Comparison of ENCODE assay signal across 23 mouse cellular contexts in the genomic region with DNA sequence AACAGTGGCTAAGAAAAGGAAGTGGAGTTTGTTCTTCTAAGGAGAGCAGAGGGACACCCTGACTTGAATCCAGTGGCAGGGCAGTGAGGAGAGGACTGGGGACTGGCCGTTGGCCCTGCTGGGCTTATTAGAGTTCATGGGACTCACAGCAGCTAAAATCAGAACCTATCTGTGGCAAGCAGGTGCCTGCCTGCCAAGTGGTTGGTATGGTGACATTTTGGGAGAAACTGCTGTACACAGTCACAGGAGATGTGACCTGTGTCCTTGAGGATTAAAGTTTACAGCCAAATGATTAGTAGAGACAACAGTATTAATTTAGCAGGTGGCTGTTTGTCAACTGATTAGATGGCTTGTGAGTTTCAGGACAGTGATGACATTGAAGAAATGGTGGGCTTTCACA. TPM values are rescaled to one million over a fixed set of nuclear protein-coding genes. Genes with fewer than 3 reads are reported as not detected.
A peak's percentile ranks its signal among the peaks of the same experiment; 100 is the strongest.
DNase-seq lines count a peak whose midpoint lies in the region; ATAC-seq lines count a peak whose summit lies in the region.
"Had no signal": no experiment of that assay in that cellular context is flagged by ENCODE, and none has a peak within 500 bp of the region (broad histone marks: within the 10 kb centered on the region; RNA-seq: fewer than 3 reads in every experiment).

No protein-coding gene starts in this region.

- H3K27me3 ChIP-seq in heart, embryonic 11.5 days (ENCODE audit: control insufficient read depth, insufficient read depth, low read length) = no peaks in the 10 kb centered on the region
- H3K27me3 ChIP-seq in embryonic facial prominence, embryonic 12.5 days = no peaks in the 10 kb centered on the region
- H3K27me3 ChIP-seq: forebrain, embryonic 15.5 days; limb, embryonic 15.5 days; neural tube, embryonic 12.5 days had no signal

- peaks cover 8% of the 10 kb centered on the region; the same call in 1 of the 2 replicates for H3K36me3 ChIP-seq in heart, embryonic 11.5 days (ENCODE audit: control insufficient read depth, insufficient read depth, low read length)
- H3K36me3 ChIP-seq in embryonic facial prominence, embryonic 12.5 days = peaks cover 10% of the 10 kb centered on the region; the same call in 1 of the 2 replicates

- H3K4me1 ChIP-seq in heart, embryonic 11.5 days (ENCODE audit: control insufficient read depth, insufficient read depth, low read length) = no peaks in the 10 kb centered on the region
- peaks cover 18% of the 10 kb centered on the region for H3K4me1 ChIP-seq in embryonic facial prominence, embryonic 12.5 days
- H3K4me1 ChIP-seq: forebrain, embryonic 15.5 days; neural tube, embryonic 12.5 days had no signal

- no peak overlapping the region for H3K4me3 ChIP-seq in heart, embryonic 11.5 days (ENCODE audit: low read depth, low read length)
- H3K4me3 ChIP-seq in embryonic facial prominence, embryonic 12.5 days = no peak overlapping the region
- H3K4me3 ChIP-seq: forebrain, embryonic 15.5 days; limb, embryonic 15.5 days; neural tube, embryonic 12.5 days had no signal

- ATAC-seq in heart, embryonic 11.5 days (replicated peaks; ENCODE audit: insufficient number of reproducible peaks, low FRiP score, low TSS enrichment) = no peak
- ATAC-seq in embryonic facial prominence, embryonic 12.5 days (ENCODE audit: insufficient number of reproducible peaks, insufficient read depth, low FRiP score, low TSS enrichment) = no peak
- ATAC-seq: forebrain, embryonic 15.5 days; hindbrain, postnatal 0 days; intestine, embryonic 16.5 days had no signal

- 58% methylated on average over 1 of the region's 1 CpGs for WGBS in heart, embryonic 11.5 days (ENCODE audit: insufficient replicate concordance)
- 81% methylated on average over 1 of the region's 1 CpGs for WGBS in embryonic facial prominence, embryonic 12.5 days

- no peak overlapping the region for H3K4me2 ChIP-seq in heart, embryonic 11.5 days
- H3K4me2 ChIP-seq in embryonic facial prominence, embryonic 12.5 days (replicated peaks) = no peak overlapping the region
- H3K4me2 ChIP-seq: forebrain, embryonic 15.5 days; limb, embryonic 15.5 days; neural tube, embryonic 12.5 days had no signal

- no peaks in the 10 kb centered on the region for H3K9me3 ChIP-seq in heart, embryonic 11.5 days (replicated peaks; ENCODE audit: control insufficient read depth, low read length)
- H3K9me3 ChIP-seq in embryonic facial prominence, embryonic 12.5 days = no peaks in the 10 kb centered on the region
- H3K9me3 ChIP-seq: forebrain, embryonic 15.5 days; limb, embryonic 15.5 days; neural tube, embryonic 12.5 days had no signal

- no peak overlapping the region for H3K27ac ChIP-seq in heart, embryonic 11.5 days (ENCODE audit: low read depth, low read length)
- 0 out of 2 replicates have a peak overlapping the region, but pooled peaks have one; percentile 69 for H3K27ac ChIP-seq in embryonic facial prominence, embryonic 12.5 days
- H3K27ac ChIP-seq: forebrain, embryonic 15.5 days; hindbrain, postnatal 0 days; limb, embryonic 15.5 days; neural tube, embryonic 12.5 days had no signal

- intact Hi-C loops in gastrocnemius, postnatal 36 days (cut with DNase I) = no loop called here
- intact Hi-C loops in heart, postnatal 14 days (cut with DNase I) = no loop called here

- no peak overlapping the region for H3K9ac ChIP-seq in heart, embryonic 11.5 days (ENCODE audit: low read depth, low read length)
- no peak overlapping the region for H3K9ac ChIP-seq in embryonic facial prominence, embryonic 12.5 days
- H3K9ac ChIP-seq: forebrain, embryonic 15.5 days; limb, embryonic 15.5 days; neural tube, embryonic 12.5 days had no signal

- peak; percentile 34 for DNase-seq in gastrocnemius, adult 18-20 months (ENCODE audit: low spot score)
- DNase-seq in gastrocnemius, postnatal 36 days = no peak
- DNase-seq in heart, postnatal 14 days = peak; percentile 17 to 23
- DNase-seq in skeletal muscle tissue, adult 2 months (ENCODE audit: low read depth, low spot score) = peak; percentile 47
- DNase-seq in cerebellum, adult 11-12 months = no peak
- DNase-seq: cerebellum, adult 9-11 months; gastrocnemius, postnatal 14 days; kidney, adult 9 months; kidney, postnatal 14 days; lung, postnatal 4 days; midbrain, embryonic 14.5 days; right cerebral cortex, postnatal 14 days; spleen, adult 18-20 months had no signal

RNA-seq across cellular contexts. Expression of gene Mipep, which starts 21.5 kb away (rescaled TPM):
- total RNA-seq in gastrocnemius, adult 18-20 months (2021) = 10 to 100 TPM; 35.0 to 36.0 TPM
- total RNA-seq in gastrocnemius, postnatal 36 days (2021) = 10 to 100 TPM; 32.4 to 33.4 TPM
- 10 to 100 TPM; 51.6 to 52.2 TPM for total RNA-seq in heart, postnatal 14 days (2021)
- 26.0 and 29.9 TPM in 2 replicates for polyA plus RNA-seq in heart, embryonic 11.5 days (2014; fragmentation: Nextera tagmentation; extraction: Ambion mirVana)
- 23.7 and 25.1 TPM in 2 replicates for polyA plus RNA-seq in embryonic facial prominence, embryonic 12.5 days (2016; fragmentation: Nextera tagmentation; extraction: Ambion mirVana)

RNA-seq across cellular contexts. Expression of gene C1qtnf9, which starts 37.9 kb away (rescaled TPM):
- total RNA-seq in gastrocnemius, adult 18-20 months (2021) = 10 to 100 TPM; 15.1 to 15.7 TPM
- total RNA-seq in gastrocnemius, postnatal 36 days (2021) = 10 to 100 TPM; 19.4 to 25.8 TPM
- total RNA-seq in heart, postnatal 14 days (2021) = 10 to 100 TPM; 42.8 to 43.8 TPM
- not detected in 2 replicates for polyA plus RNA-seq in heart, embryonic 11.5 days (2014; fragmentation: Nextera tagmentation; extraction: Ambion mirVana)
- polyA plus RNA-seq in embryonic facial prominence, embryonic 12.5 days (2016; fragmentation: Nextera tagmentation; extraction: Ambion mirVana) = 0.34 and 0.38 TPM in 2 replicates
- total RNA-seq: common myeloid progenitor, adult 5-6 weeks; hindbrain, postnatal 0 days; megakaryocyte-erythroid progenitor cell, adult 5-6 weeks had no signal
- polyA plus RNA-seq: hindbrain, embryonic 11.5 days; midbrain, embryonic 14.5 days had no signal

Comparison
In these comparisons a context has a peak if more than half of its experiments do, and no peak if none do; other contexts are left out.
1. DNase-seq: peak in gastrocnemius, adult 18-20 months (single experiment), heart, postnatal 14 days (2 of 2) and skeletal muscle tissue, adult 2 months (single experiment); none in gastrocnemius, postnatal 36 days (0 of 2) and cerebellum, adult 11-12 months (single experiment).